ENCODE assay signal across 8 mouse cellular contexts in genomic region chr6:116418487-116418886, GRCm38 (mm10).
"Had no signal": no experiment of that assay in that cellular context is flagged by ENCODE, and none has a peak within 500 bp of the region (broad histone marks: within the 10 kb centered on the region; RNA-seq: fewer than 3 reads in every experiment).

No protein-coding gene starts in this region.

- H3K9ac ChIP-seq: limb, embryonic 13.5 days; liver, embryonic 13.5 days had no signal

- H3K4me2 ChIP-seq: limb, embryonic 13.5 days; liver, embryonic 13.5 days; midbrain, embryonic 11.5 days had no signal

- H3K4me3 ChIP-seq: limb, embryonic 13.5 days; liver, embryonic 13.5 days had no signal

- H3K27ac ChIP-seq: limb, embryonic 13.5 days; liver, embryonic 13.5 days; macrophage; stomach, postnatal 0 days had no signal

- H3K9me3 ChIP-seq: limb, embryonic 13.5 days; liver, embryonic 13.5 days had no signal

- H3K4me1 ChIP-seq: limb, embryonic 13.5 days had no signal

- H3K36me3 ChIP-seq: limb, embryonic 13.5 days; liver, embryonic 13.5 days had no signal

- DNase-seq: kidney, adult 9 months; kidney, postnatal 14 days; liver, embryonic 13.5 days; lung, adult 2 months had no signal

- H3K27me3 ChIP-seq: limb, embryonic 13.5 days; liver, embryonic 13.5 days had no signal
